Mouse (Mus musculus) stomach, embryonic 14.5 days (tissue): ENCODE results near the gene Emilin1. TPM values are rescaled to one million over a fixed set of nuclear protein-coding genes. Genes with fewer than 3 reads are reported as not detected.

Experiments
- ATAC-seq: fragments of 200-750 bp; cut with Nextera tagmentation; 2 replicates; pipeline ENCODE4 v1.8.0; 2017; ENCODE audit warnings: low read depth, moderate TSS enrichment; ENCODE audit not compliant: insufficient number of reproducible peaks, insufficient read depth, low FRiP score
- H3K27ac ChIP-seq: fragments of 300-500 bp; sonication (generic); 2 replicates; pipeline ENCODE4 v1.5.1; 2014; ENCODE audit warnings: mild to moderate bottlenecking, low read length, moderate library complexity, mixed read lengths
- H3K27me3 ChIP-seq: fragments of 300-500 bp; sonication (generic); 2 replicates; pipeline ENCODE4 v1.6.1; 2014; ENCODE audit warnings: low read length, control low read depth, mixed read lengths; ENCODE audit not compliant: control insufficient read depth, insufficient read depth
- H3K36me3 ChIP-seq: fragments of 300-500 bp; sonication (generic); 2 replicates; pipeline ENCODE4 v1.6.1; 2014; ENCODE audit warnings: mild to moderate bottlenecking, control low read depth, low read length, moderate library complexity, mixed read lengths; ENCODE audit not compliant: control insufficient read depth, insufficient read depth
- H3K4me1 ChIP-seq: fragments of 300-500 bp; sonication (generic); 2 replicates; pipeline ENCODE4 v1.6.1; 2014; ENCODE audit warnings: low read length, control low read depth, mixed read lengths; ENCODE audit not compliant: control insufficient read depth, insufficient read depth
- H3K4me2 ChIP-seq: fragments of 300-500 bp; sonication (generic); replicated peaks from 2 replicates; pipeline ENCODE4 v1.6.1; 2014; ENCODE audit warnings: low read depth, low read length, control low read depth
- H3K4me3 ChIP-seq: fragments of 300-500 bp; sonication (generic); 2 replicates; pipeline ENCODE4 v1.5.1; 2014; ENCODE audit warnings: low read depth, low read length, control low read depth
- H3K9ac ChIP-seq: fragments of 300-500 bp; sonication (generic); replicated peaks from 2 replicates; pipeline ENCODE4 v1.6.1; 2014; ENCODE audit warnings: low read depth, mild to moderate bottlenecking, control low read depth, low read length, moderate library complexity, mixed read lengths
- H3K9me3 ChIP-seq: fragments of 300-500 bp; sonication (generic); 2 replicates; pipeline ENCODE4 v1.6.1; 2016; ENCODE audit warnings: low read depth, low read length, control low read depth; ENCODE audit not compliant: control insufficient read depth
- WGBS: fragments of 180-500 bp; shearing (Covaris S2); extraction: QIAGEN DNeasy Blood & Tissue Kit; methylation state at CpG from one replicate; pipeline ENCODE4 v1.1.7; 2014; 5-methylcytosine and 5-hydroxymethylcytosine counted together
- polyA plus RNA-seq: library from polyadenylated mRNA; unstranded; fragments of >200 nt; fragmentation: Nextera tagmentation; extraction: Ambion mirVana; gene quantifications from 2 replicates; pipeline ENCODE4 v1.2.1, GENCODE M21; 2014

The Emilin1 gene
- polyA plus RNA-seq, 1 experiment from 2014 or later: 208 TPM

GRCm38 (mm10) chr5:30951706-30952105, 38.5 kb downstream of the Emilin1 start:
- no peak for ATAC-seq
- peaks cover 31% of the 10 kb centered on the region for H3K36me3 ChIP-seq
- H3K4me2 ChIP-seq: no peak overlapping the region
- H3K4me1 ChIP-seq: 0 out of 2 replicates have a peak, but pooled peaks cover 15% of the 10 kb centered on the region
- no peak overlapping the region for H3K4me3 ChIP-seq
- H3K9ac ChIP-seq: no peak overlapping the region
- H3K27ac ChIP-seq: no peak overlapping the region
- H3K27me3 ChIP-seq: no peaks in the 10 kb centered on the region
- WGBS: 85% methylated on average over 6 of the region's 6 CpGs
- H3K9me3 ChIP-seq: no peaks in the 10 kb centered on the region

DNA sequence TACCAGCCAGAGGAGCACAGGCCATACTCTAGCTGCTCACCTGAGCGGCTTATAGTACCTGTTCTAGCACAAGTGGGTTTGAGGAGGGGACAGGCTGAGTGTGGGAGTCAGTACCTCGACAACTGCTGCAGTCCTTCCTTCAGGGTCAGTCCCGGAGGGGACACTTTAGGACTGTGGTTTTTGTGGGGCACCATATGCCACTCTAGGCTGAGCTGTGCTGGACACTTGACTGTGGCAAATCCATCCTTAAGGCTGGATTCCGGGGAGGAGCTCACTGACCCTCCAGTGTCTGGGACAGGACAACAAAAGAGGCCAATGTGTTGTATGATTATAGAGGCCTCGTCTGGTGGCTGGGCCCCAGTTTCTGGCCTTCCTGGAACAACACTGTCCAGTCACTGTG, 39.3 kb downstream of the Emilin1 start:
- Histone ChIP-seq H3K4me1 (0 out of 2 replicates have a peak, but pooled peaks cover 15% of the 10 kb centered on the region), H3K9me3 (no peaks in the 10 kb centered on the region), H3K9ac (no peak overlapping the region), H3K27ac (no peak overlapping the region), H3K36me3 (peaks cover 32% of the 10 kb centered on the region), H3K27me3 (no peaks in the 10 kb centered on the region), H3K4me2 (no peak overlapping the region), H3K4me3 (no peak overlapping the region)
- 81% methylated on average over 5 of the region's 5 CpGs for WGBS
- no peak for ATAC-seq

- 97% methylated on average over 6 of the region's 6 CpGs for WGBS
- no peak overlapping the region for H3K9ac ChIP-seq
- ATAC-seq: no peak
Measured at GRCm38 (mm10) chr5:30954065-30954464, 40.9 kb downstream of the Emilin1 start.

GRCm38 (mm10) chr5:30954556-30954955, 41.4 kb downstream of the Emilin1 start:
- ATAC-seq: no peak
- H3K36me3 ChIP-seq: peaks cover 44% of the 10 kb centered on the region
- H3K4me1 ChIP-seq: peaks cover 27% of the 10 kb centered on the region; the same call in 1 of the 2 replicates
- no peak overlapping the region for H3K4me2 ChIP-seq
- no peak overlapping the region for H3K27ac ChIP-seq
- no peak overlapping the region for H3K4me3 ChIP-seq
- H3K27me3 ChIP-seq: no peaks in the 10 kb centered on the region
- no peaks in the 10 kb centered on the region for H3K9me3 ChIP-seq
- no peak overlapping the region for H3K9ac ChIP-seq
- 93% methylated on average over 9 of the region's 9 CpGs for WGBS

More at GRCm38 (mm10) chr5:30954065-30954464, 40.9 kb downstream of the Emilin1 start:
- H3K27me3 ChIP-seq: no peaks in the 10 kb centered on the region
- no peak overlapping the region for H3K4me3 ChIP-seq
- no peaks in the 10 kb centered on the region for H3K9me3 ChIP-seq
- no peak overlapping the region for H3K4me2 ChIP-seq
- peaks cover 27% of the 10 kb centered on the region; the same call in 1 of the 2 replicates for H3K4me1 ChIP-seq
- no peak overlapping the region for H3K27ac ChIP-seq
- H3K36me3 ChIP-seq: peaks cover 44% of the 10 kb centered on the region

GRCm38 (mm10) chr5:30955751-30956150, 42.5 kb downstream of the Emilin1 start:
- H3K4me3 ChIP-seq: no peak overlapping the region
- no peak overlapping the region for H3K9ac ChIP-seq
- ATAC-seq: no peak
- H3K4me2 ChIP-seq: no peak overlapping the region
- H3K27me3 ChIP-seq: no peaks in the 10 kb centered on the region
- H3K36me3 ChIP-seq: peaks cover 44% of the 10 kb centered on the region
- H3K9me3 ChIP-seq: no peaks in the 10 kb centered on the region
- H3K27ac ChIP-seq: no peak overlapping the region
- 93% methylated on average over 6 of the region's 6 CpGs for WGBS
- peaks cover 21% of the 10 kb centered on the region; the same call in 1 of the 2 replicates for H3K4me1 ChIP-seq

DNA sequence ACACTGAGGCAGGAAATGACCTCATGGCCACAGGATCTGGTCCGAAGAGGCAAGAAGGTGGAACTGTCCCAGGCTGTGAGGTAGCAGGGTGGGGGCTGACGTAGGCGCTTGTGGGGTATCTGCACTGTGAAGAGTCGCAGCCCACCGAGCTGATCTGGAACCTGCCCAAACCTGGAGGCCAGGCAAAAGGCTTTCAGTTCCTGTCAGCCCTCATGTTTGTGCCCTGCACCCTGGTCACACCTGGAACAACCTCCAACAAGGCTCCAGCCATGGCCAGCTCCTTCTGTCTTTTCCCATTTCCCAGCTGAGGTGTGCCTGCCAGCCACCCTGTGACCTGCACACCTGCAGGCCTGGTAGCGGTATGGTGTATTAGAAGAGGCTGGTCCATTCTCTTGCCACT, 44.7 kb downstream of the Emilin1 start:
- H3K9ac ChIP-seq: no peak overlapping the region
- ATAC-seq: no peak
- H3K27ac ChIP-seq: no peak overlapping the region
- H3K9me3 ChIP-seq: no peaks in the 10 kb centered on the region
- 96% methylated on average over 6 of the region's 6 CpGs for WGBS
- H3K36me3 ChIP-seq: peaks cover 36% of the 10 kb centered on the region
- no peaks in the 10 kb centered on the region for H3K27me3 ChIP-seq
- no peak overlapping the region for H3K4me3 ChIP-seq
- H3K4me1 ChIP-seq: peaks cover 18% of the 10 kb centered on the region; the same call in 1 of the 2 replicates
- peak overlapping the region; percentile 66; the same call in 1 of the 2 replicates for H3K4me2 ChIP-seq

DNA sequence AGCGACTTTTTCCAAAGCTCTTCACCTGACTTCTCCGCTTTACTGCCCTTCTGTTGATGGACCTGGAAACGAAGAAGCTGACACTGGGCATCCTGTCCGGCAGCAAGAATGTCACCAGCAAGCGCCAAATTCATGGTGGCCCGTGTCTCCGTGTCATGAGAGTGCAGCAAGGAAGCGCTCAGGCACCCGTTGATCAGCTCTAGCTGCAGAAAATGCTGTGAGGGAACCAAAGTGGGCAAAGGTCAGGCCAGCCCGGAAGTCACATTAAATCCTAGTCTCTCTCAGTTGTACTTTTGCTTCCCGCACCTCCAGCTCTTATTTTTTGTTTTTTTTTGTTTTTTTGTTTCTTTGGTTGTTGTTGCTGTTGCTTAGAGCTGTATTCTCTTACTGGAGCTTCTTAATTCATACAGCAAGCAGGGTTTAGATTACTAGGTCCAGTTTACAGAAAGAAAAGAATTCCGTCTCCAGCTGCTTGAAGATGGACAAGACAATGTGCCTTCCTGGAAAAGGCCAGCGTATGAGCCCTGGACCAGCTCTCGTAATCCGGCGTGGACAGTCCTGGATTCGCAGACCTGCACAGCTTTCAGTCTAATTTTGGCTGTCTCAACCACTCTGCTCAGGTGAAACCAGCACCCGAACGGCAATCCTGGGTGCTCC, 46.1 kb downstream of the Emilin1 start:
- peak overlapping the region; percentile 88; the same call in 1 of the 2 replicates for H3K27ac ChIP-seq
- no peaks in the 10 kb centered on the region for H3K27me3 ChIP-seq
- WGBS: 25% methylated on average over 19 of the region's 19 CpGs
- H3K9me3 ChIP-seq: no peaks in the 10 kb centered on the region
- peak overlapping the region; percentile 79 for H3K4me3 ChIP-seq
- H3K36me3 ChIP-seq: peaks cover 27% of the 10 kb centered on the region
- 0 out of 2 replicates have a peak, but pooled peaks have one; percentile 16 for ATAC-seq
- H3K9ac ChIP-seq: peak overlapping the region; percentile 77
- peaks cover 18% of the 10 kb centered on the region; the same call in 1 of the 2 replicates for H3K4me1 ChIP-seq
- peak overlapping the region; percentile 66 for H3K4me2 ChIP-seq

DNA sequence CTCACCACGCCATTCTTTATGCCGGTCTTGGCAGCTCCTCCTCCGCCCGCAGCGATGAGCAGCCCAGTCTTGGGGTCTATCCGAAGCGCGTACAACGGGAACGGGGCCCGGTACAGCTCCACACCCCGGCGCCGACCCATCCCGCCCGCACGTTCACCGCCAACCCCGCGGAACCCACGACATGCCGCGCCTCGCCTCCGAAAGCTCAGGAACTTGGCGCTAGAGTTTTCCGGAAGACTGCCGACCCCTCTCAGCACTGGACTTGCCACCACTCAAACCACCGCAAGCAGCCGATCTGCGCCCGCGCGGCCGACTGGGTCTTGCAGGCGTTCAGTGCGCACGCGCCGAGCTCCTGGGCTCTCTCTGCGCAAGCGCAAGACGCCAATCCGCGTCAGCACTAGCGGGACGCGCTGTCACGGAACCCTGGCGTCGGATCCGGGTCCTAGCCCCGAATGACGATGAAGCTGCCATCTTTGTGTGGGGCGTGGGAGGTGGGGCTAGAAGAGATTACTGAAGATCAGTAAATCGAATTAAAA, 46.8 kb downstream of the Emilin1 start, which contains the start of gene Preb:
TSS of gene Preb (minus strand) at position 396 of the 536 bp plus-strand sequence.
- no peaks in the 10 kb centered on the region for H3K27me3 ChIP-seq
- peak; percentile 95 for ATAC-seq

More for the DNA sequence above, 46.8 kb downstream of the Emilin1 start, which contains the start of gene Preb:
- under 1% methylated on average over 56 of the region's 56 CpGs for WGBS
- Histone ChIP-seq H3K36me3 (peaks cover 20% of the 10 kb centered on the region), H3K4me1 (peaks cover 18% of the 10 kb centered on the region; the same call in 1 of the 2 replicates), H3K4me2 (peak within 1 kb of the TSS; percentile 66), H3K9ac (peak within 1 kb of the TSS; percentile 77), H3K9me3 (no peaks in the 10 kb centered on the region), H3K27ac (peak within 1 kb of the TSS; percentile 88), H3K4me3 (peak within 1 kb of the TSS; percentile 79)
